Mouse (Mus musculus) kidney, postnatal 4 days (tissue): ENCODE results near the gene Tpst1.

Experiments
- DNase-seq, 2 experiments: peaks; one replicate each; pipeline ENCODE4 v3.0.0; 2021; ENCODE audit warnings: mixed read lengths in 2 of 2

Gene Tpst1

GRCm38 (mm10) chr5:130097837-130098236 is 24.7 kb downstream of the Tpst1 start:
- no peak for DNase-seq

- no peak for DNase-seq
Measured at GRCm38 (mm10) chr5:130101724-130102123, 28.6 kb downstream of the Tpst1 start.

GRCm38 (mm10) chr5:130109348-130109747 is 36.2 kb downstream of the Tpst1 start:
- DNase-seq: no peak

- DNase-seq: peak; percentile 26 to 56
Measured at GRCm38 (mm10) chr5:130110632-130111464, 37.7 kb downstream of the Tpst1 start.

GRCm38 (mm10) chr5:130112653-130113052 is 39.5 kb downstream of the Tpst1 start:
- no peak for DNase-seq

- DNase-seq: no peak
Measured at GRCm38 (mm10) chr5:130116116-130116515, 43.0 kb downstream of the Tpst1 start.

- DNase-seq: no peak
Measured at GRCm38 (mm10) chr5:130116857-130117256, 43.7 kb downstream of the Tpst1 start.

- peak in 1 of 2 experiments; percentile 27 for DNase-seq
Measured at GRCm38 (mm10) chr5:130117932-130118331, 44.8 kb downstream of the Tpst1 start.

GRCm38 (mm10) chr5:130119236-130119635 is 46.1 kb downstream of the Tpst1 start:
- no peak for DNase-seq

- DNase-seq: no peak
Measured at GRCm38 (mm10) chr5:130120070-130120736, 47.1 kb downstream of the Tpst1 start.

- DNase-seq: peak; percentile 67 to 80
Measured at GRCm38 (mm10) chr5:130120904-130121303, 47.8 kb downstream of the Tpst1 start.

GRCm38 (mm10) chr5:130122355-130122754 is 49.2 kb downstream of the Tpst1 start:
- no peak for DNase-seq

GRCm38 (mm10) chr5:130124271-130124670 is 51.1 kb downstream of the Tpst1 start:
- peak; percentile 25 to 53 for DNase-seq

GRCm38 (mm10) chr5:130128686-130129523 is 55.8 kb downstream of the Tpst1 start:
- DNase-seq: no peak

GRCm38 (mm10) chr5:130129524-130129793 is 56.3 kb downstream of the Tpst1 start:
- no peak for DNase-seq

- no peak for DNase-seq
Measured at GRCm38 (mm10) chr5:130136597-130136996, 63.5 kb downstream of the Tpst1 start.

- DNase-seq: peak; percentile 87 to 89
Measured at GRCm38 (mm10) chr5:130139393-130139792, 66.3 kb downstream of the Tpst1 start.

- DNase-seq: no peak
Measured at GRCm38 (mm10) chr5:130141138-130141537, 68.0 kb downstream of the Tpst1 start.

- peak in 1 of 2 experiments; percentile 37 for DNase-seq
Measured at GRCm38 (mm10) chr5:130142041-130142440, 68.9 kb downstream of the Tpst1 start.

GRCm38 (mm10) chr5:130143101-130143500 is 70.0 kb downstream of the Tpst1 start:
- DNase-seq: no peak

GRCm38 (mm10) chr5:130143977-130144333 is 70.8 kb downstream of the Tpst1 start:
- DNase-seq: peak; percentile 84 to 90

GRCm38 (mm10) chr5:130144334-130145312 is 71.5 kb downstream of the Tpst1 start, which contains the start of gene Kctd7:
TSS of gene Kctd7 (plus strand) at chr5:130144861.
- DNase-seq: peak; percentile 95 to 98
